Comparison of ENCODE assay signal across 22 mouse cellular contexts in genomic region chr5:75295676-75296075, GRCm38 (mm10).
DNase-seq lines count a peak whose midpoint lies in the region; ATAC-seq and TF ChIP-seq lines count a peak whose summit lies in the region.
"Had no signal": no experiment of that assay in that cellular context is flagged by ENCODE, and none has a peak within 500 bp of the region (broad histone marks: within the 10 kb centered on the region; RNA-seq: fewer than 3 reads in every experiment).

No protein-coding gene starts in this region.

- peaks cover 10% of the 10 kb centered on the region; the same call in 1 of the 2 replicates for H3K4me1 ChIP-seq in hindbrain, embryonic 15.5 days (replicated peaks)
- H3K4me1 ChIP-seq in hindbrain, embryonic 12.5 days, result no peaks in the 10 kb centered on the region
- no peaks in the 10 kb centered on the region; the same call in 1 of the 2 replicates for H3K4me1 ChIP-seq in midbrain, postnatal 0 days (ENCODE audit: insufficient read depth, low read length)
- H3K4me1 ChIP-seq: embryonic facial prominence, embryonic 15.5 days had no signal

- DNase-seq in embryo, embryonic 10 days (ENCODE audit: low spot score), result peak; percentile 24
- DNase-seq in embryo, embryonic 11 days, result no peak
- DNase-seq in brain, adult 2 months (ENCODE audit: low read depth, low spot score), result peak; percentile 24
- peak; percentile 67 for DNase-seq in midbrain, postnatal 0 days (ENCODE audit: low spot score)
- DNase-seq in adrenal gland, postnatal 25 days, result no peak
- no peak for DNase-seq in layer of hippocampus, adult 18-20 months (ENCODE audit: low spot score in 2 of 2)
- DNase-seq: adrenal gland, postnatal 10 days; cerebellum, adult 2 months; cerebellum, postnatal 36 days; heart, postnatal 10 days; kidney, adult 2 months; kidney, postnatal 14 days; left cerebral cortex, postnatal 4 days; liver; lung, postnatal 14 days; right cerebral cortex, postnatal 25 days had no signal

- H3K27ac ChIP-seq in hindbrain, embryonic 15.5 days (replicated peaks), result peak overlapping the region; percentile 4; the same call in 1 of the 2 replicates
- no peak overlapping the region for H3K27ac ChIP-seq in hindbrain, embryonic 12.5 days
- H3K27ac ChIP-seq in midbrain, postnatal 0 days (ENCODE audit: low read depth, low read length), result no peak overlapping the region; the same call in 1 of the 2 replicates
- H3K27ac ChIP-seq: embryonic facial prominence, embryonic 15.5 days had no signal

- no peaks in the 10 kb centered on the region for H3K9me3 ChIP-seq in hindbrain, embryonic 15.5 days
- H3K9me3 ChIP-seq in hindbrain, embryonic 12.5 days (replicated peaks), result no peaks in the 10 kb centered on the region
- no peaks in the 10 kb centered on the region for H3K9me3 ChIP-seq in midbrain, postnatal 0 days (ENCODE audit: low read length)
- H3K9me3 ChIP-seq: embryonic facial prominence, embryonic 15.5 days had no signal

- no peaks in the 10 kb centered on the region for H3K36me3 ChIP-seq in hindbrain, embryonic 15.5 days
- no peaks in the 10 kb centered on the region for H3K36me3 ChIP-seq in hindbrain, embryonic 12.5 days
- no peaks in the 10 kb centered on the region for H3K36me3 ChIP-seq in midbrain, postnatal 0 days (ENCODE audit: insufficient read depth, low read length)
- H3K36me3 ChIP-seq: embryonic facial prominence, embryonic 15.5 days had no signal

- TF ChIP-seq CTCF in midbrain, postnatal 0 days (IDR thresholded peaks at IDR 0.05), result no peak

- peak; percentile 27; the same call in 1 of the 2 replicates for ATAC-seq in hindbrain, embryonic 15.5 days (ENCODE audit: low FRiP score, low read depth)
- no peak for ATAC-seq in hindbrain, embryonic 12.5 days (ENCODE audit: low FRiP score)
- ATAC-seq in midbrain, postnatal 0 days (ENCODE audit: low FRiP score), result peak; percentile 41; the same call in 1 of the 2 replicates
- ATAC-seq: activated CD4-positive, CD25-positive, alpha-beta regulatory T cell, adult 4 months had no signal

- no peaks in the 10 kb centered on the region for H3K27me3 ChIP-seq in hindbrain, embryonic 15.5 days
- H3K27me3 ChIP-seq in hindbrain, embryonic 12.5 days, result no peaks in the 10 kb centered on the region
- H3K27me3 ChIP-seq in midbrain, postnatal 0 days (ENCODE audit: insufficient read depth, low read length), result no peaks in the 10 kb centered on the region
- H3K27me3 ChIP-seq: embryonic facial prominence, embryonic 15.5 days had no signal

- no peak overlapping the region for H3K4me2 ChIP-seq in hindbrain, embryonic 15.5 days
- no peak overlapping the region for H3K4me2 ChIP-seq in hindbrain, embryonic 12.5 days (replicated peaks)
- H3K4me2 ChIP-seq in midbrain, postnatal 0 days (ENCODE audit: low read depth, low read length, poor library complexity, severe bottlenecking), result no peak overlapping the region
- H3K4me2 ChIP-seq: embryonic facial prominence, embryonic 15.5 days; heart, embryonic 11.5 days had no signal

- WGBS in hindbrain, embryonic 15.5 days, result 56% methylated on average over 2 of the region's 2 CpGs
- WGBS in hindbrain, embryonic 12.5 days, result 65% methylated on average over 2 of the region's 2 CpGs
- WGBS in midbrain, postnatal 0 days, result 43% methylated on average over 2 of the region's 2 CpGs

- no peak overlapping the region for H3K4me3 ChIP-seq in hindbrain, embryonic 15.5 days
- H3K4me3 ChIP-seq in hindbrain, embryonic 12.5 days, result no peak overlapping the region
- no peak overlapping the region for H3K4me3 ChIP-seq in midbrain, postnatal 0 days (ENCODE audit: low read depth, low read length)
- H3K4me3 ChIP-seq: embryonic facial prominence, embryonic 15.5 days; myocyte had no signal

- H3K9ac ChIP-seq in hindbrain, embryonic 15.5 days, result no peak overlapping the region
- H3K9ac ChIP-seq in hindbrain, embryonic 12.5 days, result no peak overlapping the region
- H3K9ac ChIP-seq in midbrain, postnatal 0 days (replicated peaks; ENCODE audit: low read length, poor library complexity, severe bottlenecking), result no peak overlapping the region
- H3K9ac ChIP-seq: embryonic facial prominence, embryonic 15.5 days had no signal

Comparison
In these comparisons a context has a peak if more than half of its experiments do, and no peak if none do; other contexts are left out.
1. DNase-seq: peak in embryo, embryonic 10 days (single experiment), brain, adult 2 months (single experiment) and midbrain, postnatal 0 days (single experiment); none in embryo, embryonic 11 days (single experiment), adrenal gland, postnatal 25 days (single experiment) and layer of hippocampus, adult 18-20 months (0 of 2).